Mouse (Mus musculus) B cell, adult 62 days (primary cell): ENCODE data around the gene Odr4. TPM values are rescaled to one million over a fixed set of nuclear protein-coding genes. Genes with fewer than 3 reads are reported as not detected.

ENCODE experiments used
- total RNA-seq: library from RNA; stranded (reverse); gene quantifications from 4 replicates; pipeline ENCODE4 v1.2.4, GENCODE M21; 2023

The Odr4 gene
- total RNA-seq, result 25.8 to 41.8 TPM (median 38.6 TPM) in 4 replicates

DNA sequence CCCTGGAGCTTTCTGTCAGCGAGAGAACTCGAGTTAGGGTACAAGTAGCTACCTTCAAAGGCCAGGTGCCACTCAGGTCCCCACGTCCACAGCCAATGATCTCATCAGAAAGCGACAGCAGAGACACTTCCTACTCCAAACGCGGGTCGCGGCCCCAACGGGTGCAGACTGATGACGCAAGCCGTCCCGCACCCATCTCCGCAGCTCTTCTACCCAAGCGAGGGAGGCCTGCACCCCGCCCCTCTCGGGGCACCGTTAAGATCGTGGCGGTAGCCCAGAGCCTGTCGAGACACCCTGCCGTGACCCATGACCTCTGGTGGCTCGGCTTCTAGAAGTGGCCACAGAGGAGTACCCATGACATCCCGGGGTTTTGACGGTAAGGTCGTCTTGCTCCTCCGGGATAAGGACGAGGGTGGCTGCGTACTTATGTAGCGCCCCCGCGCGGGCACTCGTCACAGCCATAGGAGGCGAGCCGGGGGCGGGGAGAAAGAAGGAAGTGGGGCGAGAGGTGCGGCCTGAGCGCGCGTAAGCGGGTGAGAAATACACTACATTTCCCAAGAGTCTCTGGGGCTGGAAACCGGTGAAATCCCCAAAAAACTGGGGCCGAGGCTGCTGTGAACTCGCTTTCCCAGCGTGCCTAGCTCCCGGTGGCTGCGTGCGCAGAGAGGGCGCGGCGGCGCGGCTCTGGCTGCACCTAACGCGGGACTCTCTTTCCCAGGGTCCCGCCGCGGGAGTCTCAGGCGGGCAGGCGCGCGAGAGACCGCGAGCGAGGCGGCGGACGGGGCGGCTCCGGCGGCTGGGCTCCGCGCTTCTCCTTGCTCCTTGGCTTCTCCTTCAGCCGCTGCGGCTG, at the start of gene Odr4, which contains the start of gene Tpr:
TSS of gene Odr4 (minus strand) at position 443 of the 850 bp plus-strand sequence.
TSS of gene Tpr (plus strand) at position 201 of the 850 bp plus-strand sequence.

DNA sequence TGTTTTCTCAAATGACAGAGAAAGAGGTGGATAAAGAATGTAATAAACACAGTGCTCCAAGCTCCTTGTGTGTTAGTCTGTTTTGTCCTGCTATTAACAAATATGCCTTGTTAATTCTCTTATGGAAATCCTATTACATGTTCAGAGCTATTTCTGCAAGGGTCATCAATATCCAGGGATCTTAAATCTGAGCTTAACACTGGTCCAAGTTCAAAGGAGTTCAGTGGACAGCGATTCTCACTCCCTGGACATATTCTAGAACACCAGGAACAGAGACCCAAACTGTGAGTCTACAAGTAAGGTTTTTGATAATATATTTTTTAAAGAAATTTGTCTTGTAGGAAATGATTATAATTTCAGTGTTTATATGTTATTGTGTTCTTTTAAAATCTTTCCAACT, 73.7 kb downstream of the Odr4 start, which contains the start of gene Pdc:
TSS of gene Pdc (plus strand) at position 213 of the 400 bp plus-strand sequence.

Other genes starting within 250 kb of the Odr4 start
- gene Pdc, start 73.7 kb downstream of the Odr4 start, total RNA-seq, result not detected in 4 replicates
- 302 to 323 TPM (median 314 TPM) in 4 replicates for gene Tpr, start 242 bp downstream of the Odr4 start, total RNA-seq
- gene Prg4, start 73.1 kb upstream of the Odr4 start, total RNA-seq, result not detected in 4 replicates